Mouse (Mus musculus): Measurements from ENCODE around the gene Ncoa1. TPM values are rescaled to one million over a fixed set of nuclear protein-coding genes. Genes with fewer than 3 reads are reported as not detected.

The Ncoa1 gene
- polyA plus RNA-seq, 1 experiment: 21.9 TPM

DNA sequence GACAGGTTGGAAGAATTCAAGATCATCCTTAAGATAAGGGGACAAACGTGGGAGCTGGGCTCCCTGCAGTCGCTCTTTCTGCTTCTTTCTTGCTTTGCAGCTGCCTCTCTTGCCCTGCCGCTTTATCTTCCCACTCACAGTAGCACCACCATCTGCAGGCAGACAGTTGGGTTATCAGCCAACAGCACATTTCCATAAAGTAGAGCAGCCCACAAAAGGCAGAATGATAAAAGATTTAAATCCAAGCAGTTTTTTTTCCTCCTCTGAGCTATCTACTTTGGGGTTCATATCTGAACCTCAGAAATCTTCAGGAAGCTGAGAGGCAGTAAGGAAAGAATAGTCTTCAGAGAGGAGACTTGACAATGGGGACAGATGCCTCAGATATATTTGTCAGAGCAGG lies 24.9 kb upstream of the Ncoa1 start:
- Histone ChIP-seq H3K36me3 (ENCODE audit: control insufficient read depth, insufficient read depth, low read length, poor library complexity, severe bottlenecking) (no peaks in the 10 kb centered on the region), H3K4me1 (ENCODE audit: control insufficient read depth, insufficient read depth, low read length) (peaks cover 2% of the 10 kb centered on the region), H3K27me3 (ENCODE audit: control insufficient read depth, insufficient read depth, low read length, poor library complexity, severe bottlenecking) (no peaks in the 10 kb centered on the region), H3K27ac (ENCODE audit: insufficient read depth, low read length) (no peak overlapping the region), H3K9me3 (replicated peaks; ENCODE audit: control insufficient read depth, insufficient read depth, low read length, poor library complexity, severe bottlenecking) (no peaks in the 10 kb centered on the region), H3K9ac (ENCODE audit: low read depth, poor library complexity, severe bottlenecking) (no peak overlapping the region), H3K4me3 (ENCODE audit: low read depth, low read length) (no peak overlapping the region)
- no peak for TF ChIP-seq CTCF (IDR thresholded peaks at IDR 0.05; ENCODE audit: low read depth, low read length)
- TF ChIP-seq POLR2A (IDR thresholded peaks at IDR 0.05; ENCODE audit: insufficient read depth, low read length): no peak
- no peak for TF ChIP-seq EP300 (IDR thresholded peaks at IDR 0.05; ENCODE audit: insufficient read depth, low read depth, low read length)

DNA sequence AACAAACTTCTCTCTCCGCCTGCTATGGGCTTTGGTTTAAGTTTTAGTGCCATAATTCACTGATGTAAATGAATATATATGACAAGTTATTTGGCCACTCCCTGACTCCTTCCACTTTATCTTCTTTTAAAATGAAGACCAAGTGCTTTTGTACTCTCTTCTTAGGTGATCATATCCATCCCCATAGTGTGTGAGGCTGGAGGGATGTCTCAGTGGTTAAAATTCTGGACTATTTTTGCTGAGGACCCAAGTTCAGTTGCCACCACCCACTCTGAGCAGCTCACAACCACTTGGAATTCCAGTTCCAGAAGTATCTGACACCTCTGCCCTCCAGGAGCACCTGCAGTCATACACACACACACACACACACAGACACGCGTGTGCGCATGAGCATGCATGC lies 23.5 kb upstream of the Ncoa1 start:
- Histone ChIP-seq H3K36me3 (ENCODE audit: control insufficient read depth, insufficient read depth, low read length, poor library complexity, severe bottlenecking) (no peaks in the 10 kb centered on the region), H3K4me1 (ENCODE audit: control insufficient read depth, insufficient read depth, low read length) (peaks cover 6% of the 10 kb centered on the region), H3K9ac (ENCODE audit: low read depth, poor library complexity, severe bottlenecking) (no peak overlapping the region), H3K4me3 (ENCODE audit: low read depth, low read length) (no peak overlapping the region), H3K27me3 (ENCODE audit: control insufficient read depth, insufficient read depth, low read length, poor library complexity, severe bottlenecking) (no peaks in the 10 kb centered on the region), H3K27ac (ENCODE audit: insufficient read depth, low read length) (no peak overlapping the region), H3K9me3 (replicated peaks; ENCODE audit: control insufficient read depth, insufficient read depth, low read length, poor library complexity, severe bottlenecking) (no peaks in the 10 kb centered on the region)
- TF ChIP-seq EP300 (IDR thresholded peaks at IDR 0.05; ENCODE audit: insufficient read depth, low read depth, low read length) (no peak), POLR2A (IDR thresholded peaks at IDR 0.05; ENCODE audit: insufficient read depth, low read length) (no peak), CTCF (IDR thresholded peaks at IDR 0.05; ENCODE audit: low read depth, low read length) (no peak)

DNA sequence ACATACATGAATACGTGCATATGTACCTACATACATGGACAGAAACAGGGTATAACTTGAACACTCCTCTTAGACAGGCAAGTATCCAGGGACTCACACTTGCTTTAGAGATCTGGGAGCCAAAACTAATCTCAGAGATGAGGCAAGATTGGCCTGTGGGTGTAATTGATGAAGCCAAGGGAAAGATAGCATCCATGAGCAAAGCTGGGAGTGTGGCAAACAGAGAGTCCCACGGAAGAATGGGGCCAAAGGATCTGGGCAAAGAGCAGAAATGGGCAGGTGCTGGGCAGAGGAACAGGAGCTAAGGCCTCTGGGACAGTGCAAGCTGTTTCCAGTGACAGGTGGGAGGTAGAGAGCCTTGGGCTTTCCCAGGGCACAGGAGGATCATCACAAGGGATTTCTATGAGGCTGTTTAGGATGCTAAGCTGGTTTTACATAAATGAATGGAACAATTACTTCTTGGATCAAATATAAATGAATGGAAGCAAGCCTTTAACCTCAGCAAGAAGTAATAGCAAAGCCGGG lies 22.7 kb upstream of the Ncoa1 start:
- no peaks in the 10 kb centered on the region for H3K27me3 ChIP-seq (ENCODE audit: control insufficient read depth, insufficient read depth, low read length, poor library complexity, severe bottlenecking)
- no peak overlapping the region for H3K4me3 ChIP-seq (ENCODE audit: low read depth, low read length)
- H3K4me1 ChIP-seq (ENCODE audit: control insufficient read depth, insufficient read depth, low read length): peaks cover 6% of the 10 kb centered on the region
- no peaks in the 10 kb centered on the region for H3K9me3 ChIP-seq (replicated peaks; ENCODE audit: control insufficient read depth, insufficient read depth, low read length, poor library complexity, severe bottlenecking)
- no peak overlapping the region for H3K9ac ChIP-seq (ENCODE audit: low read depth, poor library complexity, severe bottlenecking)
- TF ChIP-seq CTCF (IDR thresholded peaks at IDR 0.05; ENCODE audit: low read depth, low read length) (no peak), EP300 (IDR thresholded peaks at IDR 0.05; ENCODE audit: insufficient read depth, low read depth, low read length) (no peak), POLR2A (IDR thresholded peaks at IDR 0.05; ENCODE audit: insufficient read depth, low read length) (no peak)
- no peak overlapping the region for H3K27ac ChIP-seq (ENCODE audit: insufficient read depth, low read length)
- H3K36me3 ChIP-seq (ENCODE audit: control insufficient read depth, insufficient read depth, low read length, poor library complexity, severe bottlenecking): no peaks in the 10 kb centered on the region

DNA sequence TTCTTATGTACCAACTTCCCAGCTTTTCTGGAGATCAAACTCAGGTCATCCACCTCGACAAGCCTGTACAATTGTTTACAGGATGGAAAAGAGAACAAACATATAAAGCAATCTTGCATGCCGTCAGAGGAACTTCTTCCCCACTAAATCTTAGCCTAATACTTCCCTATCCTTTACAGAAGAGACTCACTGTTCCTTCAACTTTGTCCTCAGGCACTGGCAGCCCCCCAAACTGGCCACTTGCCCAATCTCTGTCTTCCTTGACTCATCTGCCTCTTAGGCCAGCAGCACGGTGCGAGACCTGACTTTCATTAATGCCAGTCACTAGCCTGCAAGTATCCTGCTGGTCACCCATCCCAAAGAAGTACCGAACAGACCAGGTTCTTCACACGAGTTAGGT lies 11.4 kb upstream of the Ncoa1 start:
- Histone ChIP-seq H3K27ac (ENCODE audit: insufficient read depth, low read length) (no peak overlapping the region), H3K36me3 (ENCODE audit: control insufficient read depth, insufficient read depth, low read length, poor library complexity, severe bottlenecking) (no peaks in the 10 kb centered on the region), H3K9me3 (replicated peaks; ENCODE audit: control insufficient read depth, insufficient read depth, low read length, poor library complexity, severe bottlenecking) (no peaks in the 10 kb centered on the region), H3K4me1 (ENCODE audit: control insufficient read depth, insufficient read depth, low read length) (no peaks in the 10 kb centered on the region), H3K27me3 (ENCODE audit: control insufficient read depth, insufficient read depth, low read length, poor library complexity, severe bottlenecking) (no peaks in the 10 kb centered on the region), H3K9ac (ENCODE audit: low read depth, poor library complexity, severe bottlenecking) (no peak overlapping the region), H3K4me3 (ENCODE audit: low read depth, low read length) (no peak overlapping the region)
- TF ChIP-seq CTCF (IDR thresholded peaks at IDR 0.05; ENCODE audit: low read depth, low read length): no peak
- no peak for TF ChIP-seq POLR2A (IDR thresholded peaks at IDR 0.05; ENCODE audit: insufficient read depth, low read length)
- TF ChIP-seq EP300 (IDR thresholded peaks at IDR 0.05; ENCODE audit: insufficient read depth, low read depth, low read length): no peak

DNA sequence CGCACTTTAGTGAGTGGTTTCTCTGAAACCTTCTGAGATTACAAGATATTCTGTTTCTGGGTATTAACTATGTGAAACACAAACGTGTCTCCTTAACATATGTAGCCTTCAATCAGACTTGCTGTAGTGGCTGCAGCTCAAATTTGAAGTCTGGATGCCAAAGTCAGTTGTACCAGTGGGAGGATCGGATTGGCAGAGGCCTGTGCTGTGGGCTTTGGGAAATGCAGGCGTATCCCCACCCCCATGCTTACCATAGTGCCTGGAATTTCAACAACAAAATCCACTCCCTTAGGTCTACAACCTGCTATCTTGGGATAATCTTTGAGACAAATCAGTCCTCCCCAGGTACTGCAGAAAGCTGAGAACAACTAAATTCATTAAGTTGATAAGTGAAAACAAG lies 6.4 kb upstream of the Ncoa1 start:
- Histone ChIP-seq H3K4me1 (ENCODE audit: control insufficient read depth, insufficient read depth, low read length) (no peaks in the 10 kb centered on the region), H3K9me3 (replicated peaks; ENCODE audit: control insufficient read depth, insufficient read depth, low read length, poor library complexity, severe bottlenecking) (no peaks in the 10 kb centered on the region), H3K27ac (ENCODE audit: insufficient read depth, low read length) (no peak overlapping the region), H3K9ac (ENCODE audit: low read depth, poor library complexity, severe bottlenecking) (no peak overlapping the region), H3K4me3 (ENCODE audit: low read depth, low read length) (no peak overlapping the region), H3K27me3 (ENCODE audit: control insufficient read depth, insufficient read depth, low read length, poor library complexity, severe bottlenecking) (no peaks in the 10 kb centered on the region), H3K36me3 (ENCODE audit: control insufficient read depth, insufficient read depth, low read length, poor library complexity, severe bottlenecking) (no peaks in the 10 kb centered on the region)
- no peak for TF ChIP-seq EP300 (IDR thresholded peaks at IDR 0.05; ENCODE audit: insufficient read depth, low read depth, low read length)

DNA sequence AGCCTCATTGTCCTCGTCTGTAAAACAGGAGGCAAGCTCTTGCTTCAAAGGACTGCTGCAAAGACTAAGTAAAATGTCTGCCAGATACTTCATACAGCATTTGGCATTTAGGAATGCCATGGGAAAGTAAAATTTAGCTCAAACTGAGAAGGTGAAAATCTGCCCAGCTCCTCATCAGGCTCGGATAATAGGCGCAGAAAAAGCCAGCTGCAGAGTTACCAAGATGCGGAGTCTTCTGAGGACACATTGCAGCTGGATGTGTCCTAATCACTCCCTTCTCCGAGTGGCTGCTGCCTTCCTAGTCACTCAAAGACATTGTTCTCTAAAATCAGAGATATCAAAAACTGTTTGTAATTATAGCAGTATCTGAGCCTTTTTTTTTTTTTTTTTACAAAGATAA lies 4.7 kb upstream of the Ncoa1 start:
- Histone ChIP-seq H3K36me3 (ENCODE audit: control insufficient read depth, insufficient read depth, low read length, poor library complexity, severe bottlenecking) (no peaks in the 10 kb centered on the region), H3K4me1 (ENCODE audit: control insufficient read depth, insufficient read depth, low read length) (no peaks in the 10 kb centered on the region), H3K4me3 (ENCODE audit: low read depth, low read length) (no peak overlapping the region), H3K9me3 (replicated peaks; ENCODE audit: control insufficient read depth, insufficient read depth, low read length, poor library complexity, severe bottlenecking) (no peaks in the 10 kb centered on the region), H3K9ac (ENCODE audit: low read depth, poor library complexity, severe bottlenecking) (no peak overlapping the region), H3K27me3 (ENCODE audit: control insufficient read depth, insufficient read depth, low read length, poor library complexity, severe bottlenecking) (no peaks in the 10 kb centered on the region), H3K27ac (ENCODE audit: insufficient read depth, low read length) (no peak overlapping the region)
- TF ChIP-seq POLR2A (IDR thresholded peaks at IDR 0.05; ENCODE audit: insufficient read depth, low read length) (no peak), EP300 (IDR thresholded peaks at IDR 0.05; ENCODE audit: insufficient read depth, low read depth, low read length) (no peak), CTCF (IDR thresholded peaks at IDR 0.05; ENCODE audit: low read depth, low read length) (no peak)
